24 mouse cellular contexts compared by ENCODE assay signal in genomic region chr7:91382281-91382680, GRCm38 (mm10).
"Had no signal": no experiment of that assay in that cellular context is flagged by ENCODE, and none has a peak within 500 bp of the region (broad histone marks: within the 10 kb centered on the region; RNA-seq: fewer than 3 reads in every experiment).

No protein-coding gene starts in this region.

- H3K4me2 ChIP-seq: heart, embryonic 12.5 days; hindbrain, embryonic 12.5 days; hindbrain, embryonic 14.5 days; intestine, embryonic 15.5 days; limb, embryonic 13.5 days; limb, embryonic 15.5 days; liver, embryonic 12.5 days had no signal

- ATAC-seq: forebrain, postnatal 0 days; hindbrain, embryonic 16.5 days; inflammation-experienced regulatory T-cells, adult 6 months; intestine, embryonic 15.5 days; intestine, postnatal 0 days; liver, embryonic 12.5 days had no signal

- H3K36me3 ChIP-seq: heart, embryonic 10.5 days; heart, embryonic 12.5 days; hindbrain, embryonic 10.5 days; hindbrain, embryonic 12.5 days; intestine, embryonic 15.5 days; limb, embryonic 13.5 days; limb, embryonic 15.5 days; liver, embryonic 12.5 days had no signal

- H3K9ac ChIP-seq: forebrain, postnatal 0 days; heart, embryonic 12.5 days; hindbrain, embryonic 12.5 days; hindbrain, embryonic 14.5 days; intestine, embryonic 15.5 days; limb, embryonic 13.5 days; limb, embryonic 15.5 days; liver, embryonic 12.5 days had no signal

- H3K9me3 ChIP-seq: heart, embryonic 10.5 days; heart, embryonic 12.5 days; hindbrain, embryonic 10.5 days; hindbrain, embryonic 12.5 days; intestine, embryonic 15.5 days; limb, embryonic 13.5 days; limb, embryonic 15.5 days; liver, embryonic 12.5 days had no signal

- H3K4me3 ChIP-seq: heart, embryonic 10.5 days; heart, embryonic 12.5 days; hindbrain, embryonic 10.5 days; hindbrain, embryonic 12.5 days; intestine, embryonic 15.5 days; limb, embryonic 13.5 days; limb, embryonic 15.5 days; liver, embryonic 12.5 days had no signal

- H3K27me3 ChIP-seq: hindbrain, embryonic 12.5 days; intestine, embryonic 15.5 days; limb, embryonic 13.5 days; limb, embryonic 15.5 days; liver, embryonic 12.5 days had no signal

- H3K4me1 ChIP-seq: heart, embryonic 10.5 days; heart, embryonic 12.5 days; hindbrain, embryonic 10.5 days; hindbrain, embryonic 12.5 days; intestine, embryonic 15.5 days; limb, embryonic 13.5 days; limb, embryonic 15.5 days; liver, embryonic 12.5 days had no signal

- DNase-seq: forebrain, postnatal 0 days; gastrocnemius, postnatal 10 days; gastrocnemius, postnatal 25 days; heart, adult 18-20 months; heart, postnatal 10 days; heart, postnatal 4 days; kidney, adult 18-20 months; kidney, adult 8-10 months; kidney, postnatal 10 days; kidney, postnatal 25 days; kidney, postnatal 4 days; left cerebral cortex, postnatal 4 days had no signal

- H3K27ac ChIP-seq: heart, embryonic 10.5 days; hindbrain, embryonic 10.5 days; hindbrain, embryonic 12.5 days; hindbrain, embryonic 14.5 days; intestine, embryonic 15.5 days; limb, embryonic 13.5 days; limb, embryonic 15.5 days; liver, embryonic 12.5 days had no signal
